Mouse (Mus musculus): ENCODE data around the gene Slc12a4.

Gene Slc12a4

DNA sequence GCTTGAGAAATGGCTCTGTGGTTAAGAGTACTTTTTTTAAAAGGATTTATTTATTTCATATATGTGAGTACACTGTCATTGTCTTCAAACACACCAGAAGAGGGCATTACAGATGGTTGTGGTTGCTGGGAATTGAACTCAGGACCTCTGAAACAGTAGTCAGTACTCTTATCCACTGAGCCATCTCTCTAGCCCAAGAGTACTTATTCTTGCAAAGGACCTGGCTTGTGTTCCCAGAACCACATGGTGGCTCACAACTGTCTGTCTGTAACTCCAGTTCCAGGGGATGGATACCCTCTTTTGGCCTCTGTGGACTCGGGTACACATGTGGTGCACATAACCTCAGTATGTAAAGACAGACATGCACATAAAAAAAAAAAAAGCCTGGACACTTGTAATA lies 3.5 kb upstream of the Slc12a4 start:
- DNase-seq (ENCODE audit: low read depth), result no peak

DNA sequence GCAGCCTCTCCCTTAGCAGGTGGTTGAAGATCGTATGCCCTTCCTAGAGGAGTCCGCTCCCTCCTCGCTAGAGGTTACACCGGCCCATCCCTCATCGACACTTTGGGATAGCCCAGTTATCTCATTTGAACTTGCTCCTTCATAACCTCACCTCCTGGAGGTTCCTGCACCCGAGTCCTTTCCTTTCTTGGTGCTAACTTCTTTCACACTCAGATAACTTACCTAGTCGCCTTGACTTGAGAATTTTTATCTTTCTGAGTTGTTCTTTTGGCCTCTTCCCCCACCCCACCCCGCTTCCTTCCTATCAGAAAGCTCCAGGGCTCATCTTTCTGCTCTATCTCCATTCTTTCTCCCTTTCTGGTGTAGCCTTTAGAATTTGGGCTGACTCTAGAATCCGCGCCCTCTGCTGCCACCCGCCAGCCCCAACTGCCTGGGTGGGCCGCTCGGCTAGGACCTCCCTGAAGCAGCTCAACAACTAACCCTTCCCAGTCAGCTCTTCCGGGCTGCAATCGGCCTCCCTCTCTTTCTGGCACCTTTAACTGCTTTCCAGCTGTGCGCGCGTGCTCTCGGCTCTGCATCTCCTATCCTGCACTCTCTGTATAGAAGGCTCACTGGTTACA lies 905 bp upstream of the Slc12a4 start:
- DNase-seq (ENCODE audit: low read depth), result no peak

DNA sequence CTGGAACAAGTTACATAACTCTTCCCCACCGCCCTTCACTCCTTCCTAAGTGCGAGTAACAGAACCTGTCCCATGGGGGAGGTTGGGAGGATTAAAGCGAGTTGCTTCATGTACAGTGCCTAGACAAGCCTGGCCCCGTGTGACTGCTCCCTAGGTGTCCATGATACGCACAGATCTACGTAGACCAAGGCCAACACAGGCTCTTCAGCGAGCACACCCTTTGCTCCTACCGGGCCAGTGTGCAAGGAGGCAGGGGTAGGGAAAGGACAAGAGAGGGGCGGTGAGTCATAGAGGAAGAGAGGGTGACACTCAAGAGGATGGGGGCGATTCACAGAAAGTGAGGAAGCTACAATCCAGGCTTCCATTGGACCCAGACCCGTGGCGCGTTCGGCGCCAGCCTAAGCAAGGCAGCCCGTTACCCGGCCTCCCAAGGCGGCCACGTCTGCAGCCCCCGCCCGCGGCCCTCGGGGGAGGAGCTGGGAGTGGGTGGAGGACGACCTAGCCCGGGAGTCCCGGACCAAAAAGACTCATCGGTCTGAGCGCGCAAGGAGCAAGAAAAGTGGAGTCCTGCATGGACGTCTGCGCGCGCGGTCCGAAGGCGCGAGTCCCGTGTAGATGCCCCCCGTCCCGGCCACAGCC lies 512 bp downstream of the Slc12a4 start:
- DNase-seq (ENCODE audit: low read depth), result peak; percentile 78

- DNase-seq (ENCODE audit: low read depth), result no peak
These were observed 1.2 kb downstream of the Slc12a4 start for GRCm38 (mm10) chr8:105964506-105965265.

DNA sequence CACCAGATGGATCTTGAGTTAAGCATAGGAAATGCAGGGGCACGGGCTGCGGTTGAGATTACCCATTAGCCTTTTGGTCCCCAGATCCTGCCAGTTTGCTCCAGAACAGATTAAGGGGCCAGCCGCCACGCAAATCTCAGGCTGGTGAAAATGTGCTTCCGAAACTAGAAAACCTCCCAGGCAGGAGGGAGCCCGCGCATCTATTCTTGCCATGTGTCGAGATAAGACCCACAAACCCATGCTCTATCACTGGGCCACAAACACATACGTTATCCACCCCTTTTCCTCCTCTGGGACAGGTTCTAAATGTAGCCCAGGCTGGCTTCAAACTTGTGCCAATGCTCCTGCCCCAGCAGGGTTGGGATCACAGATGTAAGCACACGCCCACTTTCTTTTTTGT lies 4.4 kb downstream of the Slc12a4 start:
- no peak for DNase-seq (ENCODE audit: low read depth)

GRCm38 (mm10) chr8:105961101-105961500 lies 4.8 kb downstream of the Slc12a4 start:
- no peak for DNase-seq (ENCODE audit: low read depth)

DNA sequence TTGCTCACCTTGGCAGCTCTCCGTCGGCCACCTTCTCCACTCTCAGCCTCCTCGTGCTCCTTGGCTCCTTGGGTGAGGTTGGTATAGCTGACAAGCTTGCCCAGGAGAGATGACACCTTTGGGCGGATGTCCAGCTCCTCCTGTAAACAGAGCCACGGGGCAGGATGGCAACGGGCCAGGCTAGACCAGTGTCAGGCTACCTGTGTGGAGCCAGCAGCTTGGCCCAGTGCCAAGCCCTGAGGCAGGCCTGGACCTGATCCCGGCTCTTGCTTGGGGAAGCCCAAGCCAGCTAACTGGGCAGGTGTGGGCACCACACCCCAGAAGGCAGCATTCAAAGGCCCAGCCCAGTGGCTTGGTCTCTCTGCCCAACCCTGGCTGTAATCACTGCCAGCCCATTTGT lies 6.5 kb downstream of the Slc12a4 start:
- DNase-seq (ENCODE audit: low read depth), result peak; percentile 18

GRCm38 (mm10) chr8:105957813-105958212 lies 8.1 kb downstream of the Slc12a4 start:
- peak; percentile 51 for DNase-seq (ENCODE audit: low read depth)

- DNase-seq (ENCODE audit: low read depth), result peak; percentile 73
These were observed 9.3 kb downstream of the Slc12a4 start for GRCm38 (mm10) chr8:105956556-105956955.

GRCm38 (mm10) chr8:105951057-105951659 lies 14.7 kb downstream of the Slc12a4 start:
- DNase-seq (ENCODE audit: low read depth), result peak; percentile 66

DNA sequence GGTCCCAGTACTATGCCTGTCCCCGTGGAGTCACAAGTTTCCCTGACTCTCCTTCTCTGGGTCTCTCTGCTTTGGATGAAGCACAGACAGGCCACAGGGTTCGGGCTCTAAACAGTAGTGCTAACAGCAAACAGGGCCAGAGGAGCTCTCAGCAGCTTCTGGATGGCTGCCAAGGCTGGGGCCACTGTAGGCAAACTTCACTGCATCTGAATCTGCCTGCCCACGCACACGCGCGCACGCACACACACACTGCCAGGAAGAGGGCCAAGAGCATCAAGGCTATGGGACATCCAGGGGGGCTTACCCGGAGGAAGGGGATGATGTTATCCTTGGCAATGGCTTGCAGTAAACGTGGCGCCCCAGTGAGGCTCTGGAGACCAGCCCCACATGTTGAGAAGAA lies 16.5 kb downstream of the Slc12a4 start:
- peak; percentile 51 for DNase-seq (ENCODE audit: low read depth)

GRCm38 (mm10) chr8:105943321-105943739 lies 22.6 kb downstream of the Slc12a4 start, which contains the start of gene Lcat:
Gene Lcat, minus strand, starts transcription at chr8:105943382.
- no peak for DNase-seq (ENCODE audit: low read depth)

DNA sequence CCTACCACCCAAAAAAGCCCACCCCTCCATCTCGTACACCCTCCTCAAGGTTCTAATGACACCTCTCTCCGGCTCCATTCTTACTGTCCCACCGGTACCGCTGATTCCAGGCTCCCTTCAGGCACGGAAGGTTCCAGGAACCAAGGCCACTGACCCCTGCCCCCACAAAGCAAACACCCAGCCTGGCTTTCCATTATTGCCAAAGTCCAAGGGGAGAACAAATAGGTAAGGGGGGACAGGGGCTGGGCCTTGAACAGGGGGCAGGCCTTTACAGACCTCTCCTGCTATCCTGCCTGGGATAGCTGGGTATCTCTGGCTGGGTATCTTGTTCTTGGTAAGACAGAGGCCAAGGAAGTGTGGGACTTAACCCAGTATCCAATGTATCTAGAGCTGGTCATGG lies 23.4 kb downstream of the Slc12a4 start:
- DNase-seq (ENCODE audit: low read depth), result no peak

DNA sequence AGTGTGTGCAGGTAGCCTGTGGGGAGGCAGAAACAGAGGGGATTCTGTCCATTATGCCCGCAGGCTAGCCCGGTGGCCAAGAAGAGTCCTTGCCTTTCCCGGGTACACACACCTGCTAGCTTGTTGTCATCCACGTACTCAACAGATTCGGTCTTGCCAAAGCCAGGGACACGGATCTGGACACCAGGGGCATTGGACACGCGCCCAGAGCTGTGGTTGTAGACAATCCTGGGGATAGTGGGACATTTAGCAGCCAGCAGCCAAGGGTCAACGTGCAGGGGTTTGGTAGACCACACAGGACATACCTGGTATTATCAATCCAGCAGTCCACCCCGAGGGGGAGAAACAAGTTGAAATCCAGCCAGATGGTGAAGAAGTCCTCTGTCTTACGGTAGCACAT lies 23.9 kb downstream of the Slc12a4 start:
- no peak for DNase-seq (ENCODE audit: low read depth)

GRCm38 (mm10) chr8:105938306-105938669 lies 27.6 kb downstream of the Slc12a4 start, which contains the start of gene Psmb10:
Gene Psmb10, minus strand, starts transcription at chr8:105938444.
- DNase-seq (ENCODE audit: low read depth), result peak; percentile 56

DNA sequence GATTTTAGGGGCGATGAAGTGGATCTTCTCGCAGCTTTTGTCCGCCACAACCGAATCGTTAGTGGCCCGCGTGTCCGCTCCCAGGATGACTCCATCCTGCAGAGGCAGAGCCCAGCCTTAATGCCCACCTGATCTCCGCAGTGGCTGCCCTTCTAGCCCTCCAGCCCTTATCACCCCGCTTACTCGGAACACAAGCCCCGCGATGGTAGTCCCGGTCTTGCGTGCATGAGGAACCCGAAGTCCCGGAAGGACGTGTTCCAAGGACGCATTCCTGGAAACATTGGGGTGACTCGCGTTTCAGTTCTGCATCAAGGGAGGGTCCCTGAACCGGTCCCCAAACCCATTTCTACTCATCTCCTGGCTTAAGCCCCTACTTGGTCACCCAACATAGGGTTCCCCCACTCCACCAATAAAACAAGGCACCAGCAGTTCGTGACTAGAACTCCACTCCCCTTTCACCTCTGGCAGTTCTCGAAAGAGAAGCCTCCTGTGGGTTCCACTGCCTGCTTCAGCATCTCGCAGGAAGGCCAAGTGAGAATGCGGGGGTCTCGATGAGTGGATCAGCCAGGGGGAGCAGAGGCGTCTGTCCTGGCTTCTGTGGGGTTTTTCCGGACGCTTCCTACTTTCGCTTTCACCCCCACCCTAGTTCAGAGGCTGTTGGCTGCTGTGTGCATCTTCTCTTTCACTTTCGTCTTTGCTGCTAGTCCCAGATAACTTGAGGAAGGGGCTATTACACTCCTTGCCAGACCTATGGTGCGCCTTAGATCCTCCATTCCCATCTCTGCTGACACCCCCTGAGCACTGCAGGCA lies 28.2 kb downstream of the Slc12a4 start:
- peak; percentile 49 for DNase-seq (ENCODE audit: low read depth)

- peak; percentile 90 for DNase-seq (ENCODE audit: low read depth)
These were observed 28.9 kb downstream of the Slc12a4 start for GRCm38 (mm10) chr8:105936866-105937475.

- no peak for DNase-seq (ENCODE audit: low read depth)
These were observed 29.9 kb downstream of the Slc12a4 start for GRCm38 (mm10) chr8:105935863-105936603.

GRCm38 (mm10) chr8:105935105-105935504 lies 30.8 kb downstream of the Slc12a4 start:
- no peak for DNase-seq (ENCODE audit: low read depth)

- DNase-seq (ENCODE audit: low read depth), result no peak
These were observed 32.1 kb downstream of the Slc12a4 start, which contains the start of gene Ctrl for GRCm38 (mm10) chr8:105933762-105934161. Gene Ctrl, minus strand, starts transcription at chr8:105933862.

DNA sequence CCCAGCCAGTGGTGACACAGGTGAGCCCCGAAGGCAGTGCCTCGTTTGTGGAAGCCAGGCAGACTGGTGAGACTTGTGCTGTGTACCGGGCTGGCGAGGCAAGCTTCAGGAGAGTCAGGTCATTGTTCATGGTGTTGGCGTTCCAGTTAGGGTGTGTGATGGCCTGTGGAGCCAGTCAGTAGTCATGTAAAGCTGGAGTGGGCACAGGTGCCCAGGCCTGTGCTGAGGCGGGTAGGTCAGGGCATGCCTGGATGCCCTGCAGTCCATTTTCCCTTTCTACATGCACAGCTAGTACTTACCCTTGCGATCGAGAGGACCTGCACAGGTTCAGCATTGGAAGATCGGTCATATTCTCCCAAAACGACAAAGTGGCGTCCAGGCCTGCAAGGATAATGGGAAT lies 33.4 kb downstream of the Slc12a4 start:
- no peak for DNase-seq (ENCODE audit: low read depth)
